Mouse (Mus musculus) frontal cortex, adult (tissue): ENCODE results near the gene Ern1.
"Not testable (repeated sequence)": the region's sequence is repeated elsewhere in the genome, so short reads cannot be mapped to it uniquely, and the experiment has no call there.

Experiments used
- ATAC-seq: cut with Nextera tagmentation; 2 replicates; pipeline ENCODE4 v1.9.2; 2017; ENCODE audit warnings: mild to moderate bottlenecking, moderate library complexity, mixed read lengths; ENCODE audit not compliant: low TSS enrichment

The Ern1 gene

GRCm38 (mm10) chr11:106481651-106482050 is 6.0 kb downstream of the Ern1 start:
- no peak for ATAC-seq

DNA sequence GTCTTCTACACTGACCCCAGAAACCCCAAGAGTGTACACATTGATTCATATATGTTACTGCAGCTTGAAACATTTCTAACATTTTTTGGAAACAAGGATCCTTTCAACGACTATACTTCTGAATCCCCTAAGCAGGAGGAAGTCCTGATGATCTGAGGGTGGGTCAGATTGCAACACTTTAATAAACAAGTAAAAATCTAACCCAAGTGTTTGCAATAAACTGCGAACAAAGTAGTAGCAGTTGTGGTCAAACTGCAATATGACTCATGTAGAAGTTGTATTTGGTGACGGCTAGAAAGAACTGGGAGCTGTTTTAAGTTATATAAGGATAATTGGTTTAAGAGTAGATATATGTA is 7.1 kb downstream of the Ern1 start:
- no peak for ATAC-seq

- ATAC-seq = peak; percentile 74; the same call in 1 of the 2 replicates
Observed at GRCm38 (mm10) chr11:106479619-106480529, 7.8 kb downstream of the Ern1 start.

GRCm38 (mm10) chr11:106478745-106479144 is 8.9 kb downstream of the Ern1 start:
- ATAC-seq = no peak

DNA sequence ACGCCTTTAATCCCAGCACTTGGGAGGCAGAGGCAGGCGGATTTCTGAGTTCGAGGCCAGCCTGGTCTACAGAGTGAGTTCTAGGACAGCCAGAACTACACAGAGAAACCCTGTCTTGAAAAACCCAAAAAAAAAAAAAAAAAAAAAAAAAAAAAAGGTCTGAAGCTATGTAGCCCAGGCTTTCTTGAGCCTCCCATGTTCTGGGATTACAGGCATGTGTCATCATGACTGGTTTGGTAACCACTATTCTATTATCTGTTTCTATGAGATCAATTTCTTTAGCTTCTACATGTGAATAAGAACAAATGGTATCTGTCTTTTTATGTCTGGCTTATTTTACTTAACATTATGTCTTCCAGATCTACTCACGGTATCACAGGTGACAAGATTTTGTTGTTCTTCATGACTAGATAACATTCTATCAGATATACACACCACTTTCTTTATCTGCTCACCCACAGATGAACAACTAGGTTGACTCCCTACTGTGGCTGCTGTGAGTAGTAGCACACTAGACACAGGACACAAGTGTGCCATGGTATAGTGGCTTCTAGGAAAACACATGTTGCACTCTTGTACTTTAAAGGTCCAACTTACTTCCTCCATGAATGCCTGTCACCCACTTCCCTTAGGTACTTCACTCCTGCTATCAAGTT is 10.0 kb downstream of the Ern1 start:
- ATAC-seq = no peak

DNA sequence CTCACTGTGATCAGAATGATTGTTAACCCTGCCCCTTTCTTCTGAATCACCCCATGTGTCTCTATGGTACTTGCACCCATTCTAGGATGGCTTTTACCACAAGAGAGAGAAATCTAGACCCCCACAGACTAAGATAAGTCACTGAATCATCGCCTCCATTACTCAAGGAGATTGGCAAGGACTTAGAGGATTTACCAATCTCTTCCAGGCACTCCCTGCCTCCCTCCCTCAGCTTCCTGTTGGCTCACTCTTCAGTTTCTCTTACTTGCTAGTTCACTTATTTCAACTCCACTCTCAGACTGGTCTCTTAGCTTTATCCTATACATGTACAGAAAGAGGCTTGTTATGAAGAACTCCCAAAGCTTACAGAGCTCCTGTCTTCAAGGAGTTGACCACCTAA is 12.3 kb downstream of the Ern1 start:
- ATAC-seq = no peak

GRCm38 (mm10) chr11:106471629-106472028 is 16.0 kb downstream of the Ern1 start:
- no peak for ATAC-seq

GRCm38 (mm10) chr11:106468509-106468908 is 19.1 kb downstream of the Ern1 start:
- ATAC-seq = no peak

- ATAC-seq = no peak
Observed at GRCm38 (mm10) chr11:106465932-106466331, 21.7 kb downstream of the Ern1 start.

- ATAC-seq = no peak
Observed at GRCm38 (mm10) chr11:106465545-106465903, 22.1 kb downstream of the Ern1 start.

GRCm38 (mm10) chr11:106464681-106465544 is 22.7 kb downstream of the Ern1 start:
- peak; percentile 50; the same call in 1 of the 2 replicates for ATAC-seq

DNA sequence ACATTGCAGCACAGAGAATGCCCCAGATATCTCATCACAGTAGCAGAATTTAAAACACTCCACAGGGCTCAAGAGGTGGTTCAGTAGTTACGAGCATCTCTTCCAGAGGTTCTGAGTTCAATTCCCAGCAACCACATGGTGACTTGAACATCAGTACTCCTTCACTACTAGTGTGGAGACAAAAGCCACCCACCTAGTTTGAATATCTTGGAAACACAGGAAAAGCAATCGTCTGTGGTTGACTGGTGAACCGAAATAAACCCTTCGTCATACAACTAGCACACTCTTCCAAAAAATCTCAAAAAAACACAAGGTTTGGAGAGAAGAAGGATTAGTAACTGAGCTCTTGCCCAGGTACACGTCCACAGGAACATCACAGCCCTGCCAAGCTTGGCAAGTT is 23.8 kb downstream of the Ern1 start:
- ATAC-seq = peak; percentile 48; the same call in 1 of the 2 replicates

DNA sequence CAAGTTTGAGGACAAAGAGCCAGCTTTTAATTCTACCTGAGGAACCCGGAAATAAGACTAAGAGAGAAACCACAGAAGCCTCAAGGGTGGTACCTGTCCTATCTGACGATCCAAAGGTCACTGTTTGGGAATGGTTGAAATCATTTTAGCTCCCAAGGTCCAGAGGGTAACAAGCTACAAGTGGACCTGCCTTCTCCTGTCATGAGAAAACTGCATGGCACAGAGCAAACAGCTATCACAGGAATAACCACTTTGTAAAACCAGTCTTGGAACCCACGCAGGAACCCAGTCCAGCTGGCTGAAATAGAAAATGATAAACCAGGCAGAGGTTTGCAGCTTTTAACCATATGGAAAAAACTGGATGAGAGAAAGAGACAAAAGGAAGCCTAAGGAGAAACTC is 25.3 kb downstream of the Ern1 start:
- ATAC-seq = peak; percentile 68

- ATAC-seq = no peak
Observed at GRCm38 (mm10) chr11:106461145-106461932, 26.3 kb downstream of the Ern1 start.

DNA sequence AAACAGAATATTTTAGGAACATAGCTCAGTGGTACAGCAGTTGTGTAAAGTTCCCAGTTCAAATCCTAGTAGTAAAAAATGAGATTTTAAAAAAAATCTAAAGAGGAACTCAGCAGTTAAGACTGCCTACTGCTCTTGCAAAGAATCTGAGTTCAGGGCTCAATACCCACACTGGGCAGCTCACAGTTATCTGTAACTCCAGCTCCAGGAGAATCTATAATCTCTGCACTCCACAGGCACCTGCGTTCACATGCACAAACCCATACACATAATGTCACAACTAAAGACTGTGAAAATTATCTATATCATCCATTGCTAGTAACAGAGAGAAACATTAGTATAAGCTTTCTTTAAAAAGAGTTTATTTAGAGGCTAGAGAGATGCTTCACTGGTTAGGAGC is 27.0 kb downstream of the Ern1 start:
- no peak for ATAC-seq

DNA sequence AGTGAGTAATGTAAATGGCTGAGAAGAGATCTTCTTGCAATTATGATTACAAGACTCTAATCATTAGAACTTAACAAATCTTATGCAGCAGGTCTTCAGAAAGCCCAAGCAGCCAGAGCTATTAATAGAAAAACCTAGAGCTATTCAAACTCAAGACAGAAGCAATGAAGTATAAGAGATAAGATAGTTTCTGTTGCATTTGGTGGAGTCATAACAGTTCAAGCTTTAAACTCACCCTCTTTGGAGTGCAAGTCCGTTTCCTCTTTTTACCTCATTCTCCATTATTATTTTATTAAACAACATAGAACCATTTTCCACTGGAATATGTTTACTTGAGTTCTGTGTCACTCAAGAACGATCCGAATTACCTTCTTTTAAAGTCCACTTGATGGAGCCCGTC is 29.1 kb downstream of the Ern1 start:
- no peak for ATAC-seq

DNA sequence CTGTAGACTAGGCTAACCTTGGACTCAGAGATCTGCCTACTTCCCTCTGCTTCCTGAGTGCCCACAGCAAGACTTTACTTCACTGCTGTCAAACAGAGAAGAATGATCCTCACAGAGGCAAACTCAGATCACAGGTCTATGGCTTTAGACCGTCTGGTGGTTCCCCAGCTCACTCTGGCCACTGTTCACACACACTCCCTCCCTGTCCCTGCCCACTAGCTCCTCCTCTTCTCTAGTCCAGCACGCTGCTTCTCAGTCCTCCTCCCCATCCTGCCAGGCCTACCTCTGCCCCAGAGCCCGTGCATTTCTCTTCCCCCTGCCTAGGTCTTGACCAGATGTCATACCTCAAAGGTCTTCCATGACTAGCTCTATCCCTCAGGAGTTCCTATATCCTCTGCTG is 44.0 kb downstream of the Ern1 start:
- ATAC-seq = no peak

GRCm38 (mm10) chr11:106442564-106442963 is 45.1 kb downstream of the Ern1 start:
- ATAC-seq = not testable (repeated sequence)

- no peak for ATAC-seq
Observed at GRCm38 (mm10) chr11:106440318-106440717, 47.3 kb downstream of the Ern1 start.

DNA sequence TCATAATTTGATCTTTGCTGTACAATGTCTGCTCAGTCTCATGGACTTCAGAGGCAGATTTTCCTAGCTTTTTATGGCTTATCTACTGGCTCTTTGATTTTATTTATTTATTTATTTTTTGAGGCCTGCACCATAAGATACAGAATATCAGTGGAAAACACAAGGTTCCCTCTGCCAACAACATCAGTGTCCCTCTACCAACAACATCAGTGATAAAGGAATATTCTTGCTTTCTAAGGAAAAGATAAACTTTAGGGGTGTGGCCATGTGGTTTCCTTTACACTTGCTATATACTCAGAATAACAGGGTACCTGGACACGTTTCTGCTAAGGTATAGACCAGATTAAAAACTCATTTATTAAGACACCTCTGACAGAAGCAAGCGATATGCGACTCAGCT is 48.3 kb downstream of the Ern1 start:
- no peak for ATAC-seq

DNA sequence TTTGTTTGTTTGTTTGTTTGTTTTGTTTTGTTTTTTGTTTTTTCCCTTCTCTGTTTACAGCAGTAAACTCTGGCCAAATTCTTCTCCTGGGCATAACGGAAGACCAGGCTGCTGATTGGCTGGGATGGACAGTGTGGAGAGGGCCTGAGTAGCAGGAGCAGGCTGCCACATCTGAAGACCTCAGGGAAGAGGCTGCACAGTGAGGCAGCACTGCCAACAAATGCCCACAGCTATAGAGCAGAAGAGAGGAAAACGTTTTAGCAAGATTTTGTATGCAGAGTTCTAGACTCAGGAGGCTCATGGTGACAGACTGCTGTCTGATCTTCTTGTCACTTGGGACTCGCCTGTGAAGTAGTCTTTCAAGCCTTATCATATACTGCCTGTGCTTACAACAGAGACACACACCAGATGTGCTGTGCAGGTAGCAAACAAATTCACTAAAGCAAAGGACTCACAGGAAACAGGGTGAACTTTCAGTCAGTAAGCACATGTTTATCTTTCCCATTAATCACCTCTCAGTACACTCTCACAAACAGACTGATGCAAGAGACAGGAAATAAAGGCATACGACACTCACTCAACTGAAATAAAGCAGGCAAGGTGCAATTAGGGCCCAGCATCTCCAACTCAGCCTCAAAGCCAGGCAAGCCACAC is 49.0 kb downstream of the Ern1 start:
- ATAC-seq = no peak
